Mouse (Mus musculus) ES-E14 (cell line): ENCODE results near the gene Slit1.

Source experiments
- ZC3H11A ChIP-seq: IDR thresholded peaks from 2 replicates; pipeline ENCODE4 v1.6.1; 2012; ENCODE audit warnings: low read depth, mild to moderate bottlenecking, inconsistent platforms, low read length, borderline replicate concordance
- ZNF384 ChIP-seq: IDR thresholded peaks from 2 replicates; pipeline ENCODE4 v1.6.1; 2012; ENCODE audit warnings: low read depth, low read length, inconsistent platforms

DNA sequence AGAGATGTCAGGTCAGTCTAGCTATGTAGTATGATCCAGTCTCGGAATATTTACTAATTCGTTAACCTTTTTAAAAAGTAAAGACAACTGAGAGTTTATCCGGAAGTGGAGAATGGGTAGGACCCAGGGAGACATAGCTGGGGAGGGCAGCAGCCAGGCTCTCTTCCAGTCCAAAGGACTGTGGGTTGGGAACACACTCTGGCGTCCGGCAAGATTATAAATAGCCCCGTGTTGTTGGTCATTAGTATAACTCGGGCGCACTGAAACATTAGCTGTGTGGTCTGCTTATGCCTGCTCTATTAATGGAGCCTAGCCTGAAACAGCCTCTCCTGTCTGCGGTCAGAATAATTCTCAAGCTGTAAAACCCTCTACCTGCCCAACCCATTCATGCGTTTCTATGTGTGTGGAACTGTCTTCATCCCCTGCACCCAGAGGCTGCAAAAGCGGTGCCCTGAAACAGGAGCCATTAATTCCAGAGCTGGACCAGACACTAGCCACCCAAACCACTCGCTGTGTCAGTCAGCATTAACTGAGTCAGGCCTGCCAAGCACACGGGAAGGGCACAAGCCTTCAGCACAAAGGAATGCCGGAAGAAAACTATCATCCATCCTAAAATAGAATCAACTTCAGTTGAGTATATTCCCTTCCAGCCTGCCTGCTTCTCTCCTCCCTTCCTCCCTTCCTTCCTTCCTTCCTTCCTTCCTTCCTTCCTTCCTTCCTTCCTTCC is 122.9 kb downstream of the Slit1 start:
- no peak for TF ChIP-seq ZC3H11A
- TF ChIP-seq ZNF384: no peak
